Mouse (Mus musculus): ENCODE results near the gene Trim58. TPM values are rescaled to one million over a fixed set of nuclear protein-coding genes. Genes with fewer than 3 reads are reported as not detected.

Trim58 gene
- polyA plus RNA-seq, 1 experiment = 0.08 TPM

- TF ChIP-seq CTCF (IDR thresholded peaks at IDR 0.05; ENCODE audit: insufficient read depth, low read length) = no peak
- no peak for TF ChIP-seq POLR2A (IDR thresholded peaks at IDR 0.05; ENCODE audit: borderline replicate concordance, extremely low read depth, low read depth, low read length)
- no peak for DNase-seq
- 49% methylated on average over 3 of the region's 3 CpGs for WGBS
Observed at GRCm38 (mm10) chr11:58613359-58613758, 26.9 kb upstream of the Trim58 start.

GRCm38 (mm10) chr11:58614526-58614925 is 25.7 kb upstream of the Trim58 start:
- TF ChIP-seq CTCF (IDR thresholded peaks at IDR 0.05; ENCODE audit: insufficient read depth, low read length) (no peak), POLR2A (IDR thresholded peaks at IDR 0.05; ENCODE audit: borderline replicate concordance, extremely low read depth, low read depth, low read length) (no peak)
- no peak for DNase-seq
- H3K4me3 ChIP-seq (replicated peaks; ENCODE audit: extremely low read depth, low read depth, low read length) = no peak overlapping the region
- no peaks in the 10 kb centered on the region for H3K4me1 ChIP-seq (ENCODE audit: control insufficient read depth, insufficient read depth, low read length)

More at GRCm38 (mm10) chr11:58613359-58613758, 26.9 kb upstream of the Trim58 start:
- no peak overlapping the region for H3K4me3 ChIP-seq (replicated peaks; ENCODE audit: extremely low read depth, low read depth, low read length)
- H3K4me1 ChIP-seq (ENCODE audit: control insufficient read depth, insufficient read depth, low read length) = no peaks in the 10 kb centered on the region

GRCm38 (mm10) chr11:58615975-58616374 is 24.3 kb upstream of the Trim58 start, which contains the start of gene 2210407C18Rik:
Gene 2210407C18Rik, minus strand, starts transcription at chr11:58616075.
- TF ChIP-seq CTCF (IDR thresholded peaks at IDR 0.05; ENCODE audit: insufficient read depth, low read length) (no peak), POLR2A (IDR thresholded peaks at IDR 0.05; ENCODE audit: borderline replicate concordance, extremely low read depth, low read depth, low read length) (no peak)
- no peak for DNase-seq
- WGBS = 86% methylated on average over 4 of the region's 4 CpGs
- Histone ChIP-seq H3K4me1 (ENCODE audit: control insufficient read depth, insufficient read depth, low read length) (no peaks in the 10 kb centered on the region), H3K4me3 (replicated peaks; ENCODE audit: extremely low read depth, low read depth, low read length) (no peak within 1 kb of the TSS)

- WGBS = 44% methylated on average over 3 of the region's 3 CpGs
- no peak for DNase-seq
- Histone ChIP-seq H3K4me1 (ENCODE audit: control insufficient read depth, insufficient read depth, low read length) (no peaks in the 10 kb centered on the region), H3K4me3 (replicated peaks; ENCODE audit: extremely low read depth, low read depth, low read length) (no peak overlapping the region)
- TF ChIP-seq POLR2A (IDR thresholded peaks at IDR 0.05; ENCODE audit: borderline replicate concordance, extremely low read depth, low read depth, low read length) = no peak
- TF ChIP-seq CTCF (IDR thresholded peaks at IDR 0.05; ENCODE audit: insufficient read depth, low read length) = no peak
Observed at GRCm38 (mm10) chr11:58618369-58618768, 21.9 kb upstream of the Trim58 start.

- no peak for DNase-seq
- Histone ChIP-seq H3K4me3 (replicated peaks; ENCODE audit: extremely low read depth, low read depth, low read length) (no peak overlapping the region), H3K4me1 (ENCODE audit: control insufficient read depth, insufficient read depth, low read length) (no peaks in the 10 kb centered on the region)
- no peak for TF ChIP-seq CTCF (IDR thresholded peaks at IDR 0.05; ENCODE audit: insufficient read depth, low read length)
- no peak for TF ChIP-seq POLR2A (IDR thresholded peaks at IDR 0.05; ENCODE audit: borderline replicate concordance, extremely low read depth, low read depth, low read length)
- WGBS = 60% methylated on average over 6 of the region's 6 CpGs
Observed at GRCm38 (mm10) chr11:58618793-58619192, 21.5 kb upstream of the Trim58 start.

- 45% methylated on average over 4 of the region's 4 CpGs for WGBS
- DNase-seq = no peak
- TF ChIP-seq POLR2A (IDR thresholded peaks at IDR 0.05; ENCODE audit: borderline replicate concordance, extremely low read depth, low read depth, low read length) = no peak
- no peak for TF ChIP-seq CTCF (IDR thresholded peaks at IDR 0.05; ENCODE audit: insufficient read depth, low read length)
- Histone ChIP-seq H3K4me1 (ENCODE audit: control insufficient read depth, insufficient read depth, low read length) (no peaks in the 10 kb centered on the region), H3K4me3 (replicated peaks; ENCODE audit: extremely low read depth, low read depth, low read length) (no peak overlapping the region)
Observed at GRCm38 (mm10) chr11:58626146-58626545, 14.1 kb upstream of the Trim58 start.

GRCm38 (mm10) chr11:58630401-58630800 is 9.9 kb upstream of the Trim58 start, which contains the start of gene Olfr323:
Gene Olfr323, minus strand, starts transcription at chr11:58630501.
- 71% methylated on average over 5 of the region's 5 CpGs for WGBS
- no peaks in the 10 kb centered on the region for H3K4me1 ChIP-seq (ENCODE audit: control insufficient read depth, insufficient read depth, low read length)
- H3K4me3 ChIP-seq (replicated peaks; ENCODE audit: extremely low read depth, low read depth, low read length) = no peak within 1 kb of the TSS
- DNase-seq = no peak
- no peak for TF ChIP-seq CTCF (IDR thresholded peaks at IDR 0.05; ENCODE audit: insufficient read depth, low read length)
- no peak for TF ChIP-seq POLR2A (IDR thresholded peaks at IDR 0.05; ENCODE audit: borderline replicate concordance, extremely low read depth, low read depth, low read length)

- no peak overlapping the region for H3K4me3 ChIP-seq (replicated peaks; ENCODE audit: extremely low read depth, low read depth, low read length)
- no peak for DNase-seq
- 50% methylated on average over 4 of the region's 4 CpGs for WGBS
- H3K4me1 ChIP-seq (ENCODE audit: control insufficient read depth, insufficient read depth, low read length) = no peaks in the 10 kb centered on the region
- TF ChIP-seq POLR2A (IDR thresholded peaks at IDR 0.05; ENCODE audit: borderline replicate concordance, extremely low read depth, low read depth, low read length) (no peak), CTCF (IDR thresholded peaks at IDR 0.05; ENCODE audit: insufficient read depth, low read length) (no peak)
Observed at GRCm38 (mm10) chr11:58634878-58635277, 5.4 kb upstream of the Trim58 start.

- no peaks in the 10 kb centered on the region for H3K4me1 ChIP-seq (ENCODE audit: control insufficient read depth, insufficient read depth, low read length)
- TF ChIP-seq POLR2A (IDR thresholded peaks at IDR 0.05; ENCODE audit: borderline replicate concordance, extremely low read depth, low read depth, low read length) = no peak
- peak; percentile 69 for TF ChIP-seq CTCF (IDR thresholded peaks at IDR 0.05; ENCODE audit: insufficient read depth, low read length)
- no peak overlapping the region for H3K4me3 ChIP-seq (replicated peaks; ENCODE audit: extremely low read depth, low read depth, low read length)
- DNase-seq = peak; percentile 17
- 10% methylated on average over 4 of the region's 4 CpGs for WGBS
Observed at GRCm38 (mm10) chr11:58636376-58636977, 3.8 kb upstream of the Trim58 start.

- no peak for DNase-seq
- TF ChIP-seq CTCF (IDR thresholded peaks at IDR 0.05; ENCODE audit: insufficient read depth, low read length) (no peak), POLR2A (IDR thresholded peaks at IDR 0.05; ENCODE audit: borderline replicate concordance, extremely low read depth, low read depth, low read length) (no peak)
- 50% methylated on average over 7 of the region's 7 CpGs for WGBS
- Histone ChIP-seq H3K4me3 (replicated peaks; ENCODE audit: extremely low read depth, low read depth, low read length) (no peak overlapping the region), H3K4me1 (ENCODE audit: control insufficient read depth, insufficient read depth, low read length) (no peaks in the 10 kb centered on the region)
Observed at GRCm38 (mm10) chr11:58638176-58638701, 2.0 kb upstream of the Trim58 start.
